Mouse (Mus musculus) small intestine, adult 2 months (tissue): Measurements from ENCODE around the gene Abhd2. TPM values are rescaled to one million over a fixed set of nuclear protein-coding genes. Genes with fewer than 3 reads are reported as not detected.

Experiments
- H3K27ac ChIP-seq: fragments of 200-500 bp; 2 replicates; pipeline ENCODE4 v1.5.1; 2012; ENCODE audit warnings: low read depth, low read length, control low read depth, inconsistent platforms; ENCODE audit not compliant: insufficient read depth
- H3K27me3 ChIP-seq: fragments of 200-500 bp; 2 replicates; pipeline ENCODE4 v1.6.1; 2012; ENCODE audit warnings: mild to moderate bottlenecking, moderate library complexity, low read length, inconsistent platforms; ENCODE audit not compliant: control insufficient read depth, insufficient read depth
- H3K36me3 ChIP-seq: fragments of 200-500 bp; 2 replicates; pipeline ENCODE4 v1.6.1; 2012; ENCODE audit warnings: mild to moderate bottlenecking, low read length, control low read depth, inconsistent platforms; ENCODE audit not compliant: control insufficient read depth, insufficient read depth
- H3K4me1 ChIP-seq: fragments of 200-500 bp; 2 replicates; pipeline ENCODE4 v1.6.1; 2012; ENCODE audit warnings: low read length, inconsistent platforms, mixed read lengths; ENCODE audit not compliant: control insufficient read depth, insufficient read depth, insufficient read length
- H3K4me3 ChIP-seq: fragments of 200-500 bp; 2 replicates; pipeline ENCODE4 v1.5.1; 2012; ENCODE audit warnings: low read depth, mild to moderate bottlenecking, control low read depth, inconsistent platforms, low read length, moderate library complexity
- CTCF ChIP-seq: fragments of 200-500 bp; IDR thresholded peaks from 2 replicates; pipeline ENCODE4 v1.5.1; 2012; ENCODE audit warnings: low read depth, mild to moderate bottlenecking, control low read depth, inconsistent platforms, low read length, moderate library complexity, mixed read lengths; ENCODE audit not compliant: insufficient replicate concordance, insufficient read length; ENCODE audit errors: extremely low read depth
- POLR2A ChIP-seq: fragments of 200-500 bp; IDR thresholded peaks from 2 replicates; pipeline ENCODE4 v1.6.1; 2012; ENCODE audit warnings: low read depth, mild to moderate bottlenecking, control low read depth, inconsistent platforms, low read length, moderate library complexity
- WGBS: fragments of 180-500 bp; shearing (Covaris S2); methylation state at CpG from one replicate; pipeline ENCODE4 v1.1.7; 2018; 5-methylcytosine and 5-hydroxymethylcytosine counted together
- polyA plus RNA-seq: library from polyadenylated mRNA; depleted of rRNA; stranded (reverse); fragments of >200 nt; gene quantifications from 2 replicates; pipeline ENCODE4 v1.2.3, GENCODE M21; 2012

Abhd2 gene
- polyA plus RNA-seq, 1 experiment: 103 TPM

DNA sequence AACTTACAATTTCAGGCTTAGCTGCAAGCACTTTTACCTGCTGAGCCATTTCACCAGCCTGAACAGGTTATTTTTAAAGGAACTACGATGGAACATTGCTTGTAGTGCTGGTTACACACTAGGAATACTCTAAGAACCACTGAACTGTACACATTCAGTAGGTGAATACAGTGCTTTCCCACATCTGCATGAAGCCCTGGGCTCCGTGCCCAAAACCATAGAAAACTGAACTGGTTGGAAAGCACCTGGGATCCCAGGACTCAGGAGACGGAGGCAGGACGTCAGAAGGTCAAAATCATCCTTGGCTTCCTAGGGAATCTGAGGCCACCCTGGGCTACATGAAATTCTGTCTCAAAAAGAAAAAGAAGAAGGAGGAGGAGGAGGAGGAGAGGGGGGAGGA is 6.8 kb upstream of the Abhd2 start:
- H3K4me1 ChIP-seq: peaks cover 25% of the 10 kb centered on the region; the same call in 1 of the 2 replicates
- WGBS: 40% methylated on average over 4 of the region's 4 CpGs
- H3K4me3 ChIP-seq: no peak overlapping the region
- no peak overlapping the region for H3K27ac ChIP-seq
- H3K27me3 ChIP-seq: no peaks in the 10 kb centered on the region
- H3K36me3 ChIP-seq: no peaks in the 10 kb centered on the region
- TF ChIP-seq POLR2A (no peak), CTCF (no peak)

DNA sequence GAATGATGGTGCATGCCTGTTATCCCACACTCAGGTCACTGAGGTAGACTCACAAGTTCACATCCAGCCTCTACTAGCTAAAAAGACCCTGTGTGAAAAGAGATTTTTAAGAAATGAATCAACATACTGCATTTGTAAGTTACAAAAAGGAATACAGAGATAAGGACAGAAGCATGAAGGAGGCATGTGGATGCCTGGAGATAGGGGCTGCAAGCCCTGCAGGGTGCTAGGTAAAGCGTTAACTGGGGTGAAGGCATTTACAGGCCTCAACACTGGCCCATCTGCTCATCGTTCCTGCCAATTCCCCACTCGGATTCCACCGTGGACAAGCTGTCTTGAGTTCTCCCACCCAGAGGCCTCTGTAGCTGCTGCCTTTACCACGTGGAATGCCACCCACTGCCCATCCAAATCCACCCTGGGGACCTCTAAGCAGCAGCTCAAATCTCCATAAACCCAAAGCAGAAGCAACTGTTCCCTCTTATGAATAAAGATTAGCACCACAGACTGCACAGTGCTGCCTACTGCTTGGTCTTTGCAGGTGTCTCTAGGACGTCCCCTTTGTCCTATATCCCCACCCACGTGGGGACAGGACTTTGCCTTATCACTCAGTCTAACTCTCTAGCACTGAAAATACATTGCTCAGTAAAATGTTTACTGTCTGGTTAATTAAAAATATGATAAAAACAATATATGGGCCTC is 5.2 kb upstream of the Abhd2 start:
- WGBS: 34% methylated on average over 7 of the region's 7 CpGs

DNA sequence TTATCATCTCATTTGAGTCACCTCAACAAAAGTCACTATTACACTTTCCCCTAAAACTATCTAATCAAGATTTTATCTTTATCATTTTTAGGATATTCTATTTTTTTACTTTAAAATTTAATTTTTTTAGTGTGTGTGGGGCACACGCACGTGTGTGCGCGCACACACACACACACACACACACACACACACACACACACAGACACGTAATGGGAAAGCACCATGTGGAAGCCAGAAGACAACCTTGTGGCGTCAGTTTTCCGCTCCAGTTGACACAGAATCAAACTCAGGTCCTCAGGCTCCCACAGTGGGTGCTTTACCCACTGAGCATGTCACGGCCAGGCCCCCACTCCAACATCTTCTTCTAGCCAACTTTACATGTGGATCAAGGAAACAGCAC is 4.1 kb upstream of the Abhd2 start:
- Histone ChIP-seq H3K4me1 (peaks cover 28% of the 10 kb centered on the region), H3K27me3 (no peaks in the 10 kb centered on the region), H3K36me3 (no peaks in the 10 kb centered on the region), H3K4me3 (no peak overlapping the region), H3K27ac (peak overlapping the region; percentile 17; the same call in 1 of the 2 replicates)
- WGBS: 90% methylated on average over 8 of the region's 8 CpGs
- TF ChIP-seq POLR2A (no peak), CTCF (no peak)

More for the DNA sequence above, 5.2 kb upstream of the Abhd2 start:
- no peak for TF ChIP-seq POLR2A
- Histone ChIP-seq H3K4me3 (no peak overlapping the region), H3K27me3 (no peaks in the 10 kb centered on the region), H3K4me1 (peaks cover 28% of the 10 kb centered on the region), H3K36me3 (no peaks in the 10 kb centered on the region), H3K27ac (peak overlapping the region; percentile 11; the same call in 1 of the 2 replicates)

DNA sequence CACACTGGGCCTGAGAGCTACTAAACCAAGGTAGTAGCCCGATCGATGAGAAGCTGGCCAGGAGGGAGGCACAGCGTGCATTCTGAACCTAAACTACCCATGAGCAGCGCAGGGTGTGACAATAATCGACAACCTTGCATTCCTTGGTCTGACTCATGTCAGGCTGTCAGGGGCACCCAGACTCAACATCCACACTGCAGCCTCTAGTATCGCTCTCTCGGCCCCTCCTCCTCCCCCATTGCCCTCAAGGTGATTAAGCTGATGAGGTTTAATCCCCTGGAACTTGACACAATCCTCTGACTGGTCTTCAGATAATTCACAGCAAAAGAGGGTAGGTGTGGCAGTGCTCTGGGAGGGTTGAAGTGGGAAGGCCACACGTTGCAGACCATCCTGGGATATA is 3.6 kb upstream of the Abhd2 start:
- TF ChIP-seq POLR2A (no peak), CTCF (no peak)
- no peaks in the 10 kb centered on the region for H3K27me3 ChIP-seq
- peak overlapping the region; percentile 39; the same call in 1 of the 2 replicates for H3K27ac ChIP-seq
- no peak overlapping the region for H3K4me3 ChIP-seq
- 56% methylated on average over 8 of the region's 8 CpGs for WGBS
- H3K36me3 ChIP-seq: no peaks in the 10 kb centered on the region
- peaks cover 28% of the 10 kb centered on the region for H3K4me1 ChIP-seq

DNA sequence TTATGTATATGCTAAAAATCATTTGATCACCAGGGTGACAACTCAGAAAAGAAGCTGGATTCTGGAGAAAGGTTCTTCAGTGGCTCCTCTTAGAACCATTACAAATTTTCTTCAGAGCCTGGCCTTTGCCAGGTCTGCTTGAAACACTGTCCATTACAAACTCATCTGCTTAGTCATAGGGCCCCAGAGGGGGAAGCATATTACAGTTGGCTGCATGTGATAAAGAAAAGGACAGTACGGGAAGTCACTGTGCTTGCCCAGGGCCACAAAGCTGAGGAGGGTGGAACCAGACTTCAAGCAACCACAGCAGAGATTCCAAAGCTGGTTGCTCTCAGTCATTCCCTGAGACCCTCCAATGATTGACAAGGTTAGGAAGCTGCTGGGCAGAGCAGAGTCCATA is 3.1 kb upstream of the Abhd2 start:
- no peak overlapping the region for H3K4me3 ChIP-seq
- no peaks in the 10 kb centered on the region for H3K27me3 ChIP-seq
- H3K36me3 ChIP-seq: no peaks in the 10 kb centered on the region
- TF ChIP-seq CTCF: no peak
- no peak for TF ChIP-seq POLR2A
- 61% methylated on average over 1 of the region's 1 CpGs for WGBS
- H3K27ac ChIP-seq: 0 out of 2 replicates have a peak overlapping the region, but pooled peaks have one; percentile 39
- H3K4me1 ChIP-seq: peaks cover 28% of the 10 kb centered on the region

DNA sequence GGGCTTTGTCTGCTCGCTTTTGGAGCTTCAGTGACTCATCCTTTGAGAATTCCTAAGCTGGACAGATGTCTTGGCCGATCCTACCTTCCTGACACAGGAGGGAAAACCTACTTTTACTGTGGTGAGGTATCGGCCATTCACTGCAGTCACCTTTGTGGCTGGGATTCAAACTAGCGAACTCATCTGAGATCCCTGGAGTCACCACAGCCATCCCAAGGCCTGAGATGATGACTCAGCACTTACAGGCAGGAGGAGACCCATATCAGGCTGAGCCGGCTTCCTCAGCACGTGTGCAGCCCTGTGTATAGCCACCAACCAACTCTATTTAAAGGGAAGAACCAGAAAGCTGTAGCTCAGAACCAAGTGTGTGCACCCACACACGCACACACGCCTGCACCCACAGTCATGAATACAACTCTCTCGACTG is 2.0 kb upstream of the Abhd2 start:
- TF ChIP-seq POLR2A (no peak), CTCF (no peak)
- H3K4me3 ChIP-seq: no peak overlapping the region
- H3K27ac ChIP-seq: peak overlapping the region; percentile 96; the same call in 1 of the 2 replicates

DNA sequence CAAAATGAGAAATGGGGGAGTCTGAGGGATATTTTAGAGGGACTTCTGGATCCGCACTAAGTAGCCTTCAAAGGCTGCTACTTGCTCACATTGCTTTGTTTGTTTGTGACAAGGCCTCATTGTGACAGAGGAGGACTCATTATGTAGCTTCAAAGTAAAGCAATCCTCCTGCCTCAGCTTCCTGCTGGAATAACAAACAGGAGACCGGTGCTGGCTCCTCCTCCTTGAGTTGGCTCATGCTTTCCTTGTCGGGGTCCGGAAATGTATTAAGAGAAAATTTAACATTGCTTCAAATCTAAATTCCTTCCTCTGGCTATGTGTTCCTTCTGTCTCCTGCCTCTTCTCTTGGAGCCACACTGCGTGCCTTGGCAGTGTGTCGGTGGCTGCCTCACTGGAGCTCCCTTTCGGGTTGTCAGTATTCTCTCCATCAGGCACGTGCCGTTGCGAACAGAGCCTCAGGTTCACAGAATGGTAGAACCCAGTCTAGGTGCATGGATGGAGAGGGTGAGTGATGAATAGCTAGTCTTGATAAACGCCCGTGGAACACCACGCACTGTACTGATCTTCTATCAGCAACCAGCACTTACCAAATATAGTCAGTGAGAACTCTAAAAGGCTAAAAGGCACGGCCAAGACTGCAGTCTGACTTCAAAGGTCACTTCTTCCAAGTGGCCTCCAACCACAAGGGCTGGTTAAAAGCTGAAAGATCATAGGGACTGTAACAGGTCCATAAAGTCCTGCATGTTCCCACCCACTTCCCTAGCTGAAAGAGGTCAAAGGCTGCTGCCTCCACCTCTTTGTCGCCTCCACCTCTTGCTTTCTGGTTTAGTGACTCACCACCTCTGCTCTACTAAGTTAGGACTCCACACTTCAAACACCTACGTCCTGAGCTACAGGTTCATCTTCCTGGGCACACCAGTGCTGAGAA is 874 bp upstream of the Abhd2 start:
- Histone ChIP-seq H3K36me3 (0 out of 2 replicates have a peak, but pooled peaks cover 1% of the 10 kb centered on the region), H3K27ac (peak overlapping the region; percentile 96), H3K4me1 (peaks cover 37% of the 10 kb centered on the region), H3K27me3 (no peaks in the 10 kb centered on the region), H3K4me3 (peak overlapping the region; percentile 43)
- TF ChIP-seq POLR2A: peak; percentile 31; the same call in 1 of the 2 replicates
- TF ChIP-seq CTCF: no peak
- 45% methylated on average over 16 of the region's 16 CpGs for WGBS

More for the DNA sequence above, 2.0 kb upstream of the Abhd2 start:
- 75% methylated on average over 9 of the region's 9 CpGs for WGBS
- Histone ChIP-seq H3K27me3 (no peaks in the 10 kb centered on the region), H3K36me3 (no peaks in the 10 kb centered on the region), H3K4me1 (peaks cover 30% of the 10 kb centered on the region)
